Mouse (Mus musculus) ES-Bruce4 (cell line): Measurements from ENCODE around the gene Rere.

Experiments
- CTCF ChIP-seq: IDR thresholded peaks from one replicate; pipeline ENCODE4 v1.8.1; 2011; ENCODE audit warnings: low read depth, low read length
- EP300 ChIP-seq: IDR thresholded peaks from 2 replicates; pipeline ENCODE4 v1.6.1; 2011; ENCODE audit warnings: low read depth, low read length; ENCODE audit not compliant: insufficient read depth
- POLR2A ChIP-seq: IDR thresholded peaks from one replicate; pipeline ENCODE4 v1.8.1; 2011; ENCODE audit warnings: low read length; ENCODE audit not compliant: insufficient read depth

- TF ChIP-seq POLR2A: no peak
- no peak for TF ChIP-seq CTCF
- TF ChIP-seq EP300: no peak
These were observed 44.6 kb downstream of the Rere start for GRCm38 (mm10) chr4:150326005-150326404.
